Mouse (Mus musculus): ENCODE measurements at regions not wholly inside any gene's neighbourhood (a gene's known extent, or its start where the extent isn't known, plus 50 kb on each side); places are given as distances from the start of the nearest gene placed in this dataset.

DNA sequence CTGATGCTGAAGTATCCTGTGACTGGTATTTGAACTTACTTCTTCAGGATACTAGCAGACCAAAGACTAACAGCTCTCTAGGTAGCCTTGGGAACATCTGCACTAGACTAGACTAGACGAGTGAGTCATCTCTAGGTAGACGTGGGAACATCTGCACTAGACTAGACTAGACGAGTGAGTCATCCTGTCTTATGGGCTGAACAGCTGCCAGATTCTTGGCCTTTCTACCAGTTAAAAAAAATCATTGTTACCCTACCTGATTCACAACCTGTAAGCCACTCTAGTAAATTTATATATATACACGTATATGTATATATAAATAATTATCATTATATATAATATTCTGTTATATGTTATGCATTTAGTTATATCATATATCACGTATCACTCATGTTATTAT lies 307.8 kb downstream of the Kctd12 start:
- Histone ChIP-seq H3ac (ENCODE audit: control insufficient read depth, insufficient read length) (no peak overlapping the region), H3K79me2 (ENCODE audit: control insufficient read depth, insufficient read depth) (no peaks in the 10 kb centered on the region), H3K36me3 (ENCODE audit: control insufficient read depth, insufficient read depth) (no peaks in the 10 kb centered on the region), H3K4me2 (ENCODE audit: low read depth) (no peak overlapping the region), H3K4me3 (no peak overlapping the region), H3K27me3 (ENCODE audit: control insufficient read depth, insufficient read depth, insufficient read length) (no peaks in the 10 kb centered on the region)
- no peak for TF ChIP-seq MYOG (IDR thresholded peaks at IDR 0.05; ENCODE audit: control insufficient read depth in 1 of 3, insufficient read depth in 1 of 3, insufficient read length in 2 of 3, low read depth in 2 of 3)
- TF ChIP-seq TCF3 (IDR thresholded peaks at IDR 0.05; ENCODE audit: insufficient read length, low read depth) = no peak
- TF ChIP-seq POLR2A (IDR thresholded peaks at IDR 0.05; ENCODE audit: insufficient read length, low read depth) = no peak
- no peak for TF ChIP-seq CEBPB (IDR thresholded peaks at IDR 0.05; ENCODE audit: insufficient read depth, poor library complexity, severe bottlenecking)
- no peak for TF ChIP-seq REST (IDR thresholded peaks at IDR 0.05; ENCODE audit: insufficient read depth, insufficient read length)
- no peak for TF ChIP-seq MYOD1 (IDR thresholded peaks at IDR 0.05; ENCODE audit: control insufficient read depth in 1 of 3, insufficient read length in 2 of 3, low read depth in 2 of 3)
- TF ChIP-seq MAX (IDR thresholded peaks at IDR 0.05; ENCODE audit: low read depth) = no peak
- TF ChIP-seq TCF12 (IDR thresholded peaks at IDR 0.05; ENCODE audit: insufficient read depth, poor library complexity, severe bottlenecking) = no peak
- no peak for TF ChIP-seq E2F4 (IDR thresholded peaks at IDR 0.05; ENCODE audit: insufficient read depth)
- no peak for TF ChIP-seq POLR2AphosphoS2 (IDR thresholded peaks at IDR 0.05; ENCODE audit: insufficient read length, low read depth)
- TF ChIP-seq SRF (IDR thresholded peaks at IDR 0.05; ENCODE audit: control insufficient read depth, insufficient read length, low read depth) = no peak
- TF ChIP-seq USF1 (IDR thresholded peaks at IDR 0.05; ENCODE audit: low read depth) = no peak

DNA sequence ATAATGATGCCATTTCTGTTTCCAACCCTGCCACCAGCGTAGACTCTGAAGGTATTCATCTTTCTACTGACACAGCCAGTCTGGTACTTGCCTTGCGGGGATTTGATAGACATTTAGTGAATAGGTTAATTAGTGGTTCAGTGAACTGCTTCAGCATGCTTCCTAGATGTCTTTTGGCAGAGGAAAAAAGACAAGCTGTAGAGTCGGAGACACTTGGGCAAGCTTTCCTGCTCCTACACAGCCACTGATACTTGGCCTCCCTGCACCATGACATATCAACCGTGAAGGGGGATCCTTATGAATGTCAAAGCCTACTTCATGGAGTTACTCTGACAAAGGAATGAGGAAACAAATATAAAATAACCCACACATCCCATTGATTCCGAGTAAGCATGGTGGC lies 308.7 kb downstream of the Kctd12 start:
- no peaks in the 10 kb centered on the region for H3K27me3 ChIP-seq (ENCODE audit: control insufficient read depth, insufficient read depth, insufficient read length)
- no peaks in the 10 kb centered on the region for H3K36me3 ChIP-seq (ENCODE audit: control insufficient read depth, insufficient read depth)
- no peak overlapping the region for H3K4me2 ChIP-seq (ENCODE audit: low read depth)
- no peaks in the 10 kb centered on the region for H3K79me2 ChIP-seq (ENCODE audit: control insufficient read depth, insufficient read depth)
- H3K4me3 ChIP-seq = no peak overlapping the region
- H3ac ChIP-seq (ENCODE audit: control insufficient read depth, insufficient read length) = no peak overlapping the region
- TF ChIP-seq POLR2AphosphoS2 (IDR thresholded peaks at IDR 0.05; ENCODE audit: insufficient read length, low read depth) = no peak
- no peak for TF ChIP-seq MAX (IDR thresholded peaks at IDR 0.05; ENCODE audit: low read depth)
- TF ChIP-seq CEBPB (IDR thresholded peaks at IDR 0.05; ENCODE audit: insufficient read depth, poor library complexity, severe bottlenecking) = no peak
- TF ChIP-seq TCF3 (IDR thresholded peaks at IDR 0.05; ENCODE audit: insufficient read length, low read depth) = no peak

DNA sequence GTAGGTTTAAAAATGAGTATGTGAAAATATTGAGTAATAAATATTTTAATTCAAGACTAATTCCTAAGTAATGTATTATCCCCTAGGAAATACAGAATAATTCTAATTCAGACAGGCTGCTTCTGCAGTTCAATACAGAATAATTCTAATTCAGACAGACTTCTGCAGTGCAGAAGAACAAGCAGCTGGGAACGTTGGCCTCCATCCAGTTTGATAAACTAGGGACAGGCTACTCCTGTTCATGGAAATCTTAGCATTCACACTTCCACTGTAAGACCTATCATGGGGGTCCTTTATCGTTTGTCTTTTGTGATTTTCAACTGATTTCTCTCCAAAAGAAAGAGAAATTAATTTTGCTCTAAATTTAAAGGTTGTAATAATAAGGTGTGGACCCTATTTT lies 319.2 kb downstream of the Kctd12 start:
- H3K79me2 ChIP-seq (ENCODE audit: control insufficient read depth, insufficient read depth) = no peaks in the 10 kb centered on the region
- no peak overlapping the region for H3K4me3 ChIP-seq
- H3K36me3 ChIP-seq (ENCODE audit: control insufficient read depth, insufficient read depth) = no peaks in the 10 kb centered on the region
- H3K4me2 ChIP-seq (ENCODE audit: low read depth) = no peak overlapping the region
- H3ac ChIP-seq (ENCODE audit: control insufficient read depth, insufficient read length) = no peak overlapping the region
- H3K27me3 ChIP-seq (ENCODE audit: control insufficient read depth, insufficient read depth, insufficient read length) = no peaks in the 10 kb centered on the region
- TF ChIP-seq MYOG (IDR thresholded peaks at IDR 0.05; ENCODE audit: control insufficient read depth in 1 of 3, insufficient read depth in 1 of 3, insufficient read length in 2 of 3, low read depth in 2 of 3) (no peak), POLR2A (IDR thresholded peaks at IDR 0.05; ENCODE audit: insufficient read length, low read depth) (no peak), USF1 (IDR thresholded peaks at IDR 0.05; ENCODE audit: low read depth) (no peak), POLR2AphosphoS2 (IDR thresholded peaks at IDR 0.05; ENCODE audit: insufficient read length, low read depth) (no peak), SRF (IDR thresholded peaks at IDR 0.05; ENCODE audit: control insufficient read depth, insufficient read length, low read depth) (no peak), TCF3 (IDR thresholded peaks at IDR 0.05; ENCODE audit: insufficient read length, low read depth) (no peak), MAX (IDR thresholded peaks at IDR 0.05; ENCODE audit: low read depth) (no peak), REST (IDR thresholded peaks at IDR 0.05; ENCODE audit: insufficient read depth, insufficient read length) (no peak), TCF12 (IDR thresholded peaks at IDR 0.05; ENCODE audit: insufficient read depth, poor library complexity, severe bottlenecking) (no peak), E2F4 (IDR thresholded peaks at IDR 0.05; ENCODE audit: insufficient read depth) (no peak), MYOD1 (IDR thresholded peaks at IDR 0.05; ENCODE audit: control insufficient read depth in 1 of 3, insufficient read length in 2 of 3, low read depth in 2 of 3) (no peak), CEBPB (IDR thresholded peaks at IDR 0.05; ENCODE audit: insufficient read depth, poor library complexity, severe bottlenecking) (no peak)

DNA sequence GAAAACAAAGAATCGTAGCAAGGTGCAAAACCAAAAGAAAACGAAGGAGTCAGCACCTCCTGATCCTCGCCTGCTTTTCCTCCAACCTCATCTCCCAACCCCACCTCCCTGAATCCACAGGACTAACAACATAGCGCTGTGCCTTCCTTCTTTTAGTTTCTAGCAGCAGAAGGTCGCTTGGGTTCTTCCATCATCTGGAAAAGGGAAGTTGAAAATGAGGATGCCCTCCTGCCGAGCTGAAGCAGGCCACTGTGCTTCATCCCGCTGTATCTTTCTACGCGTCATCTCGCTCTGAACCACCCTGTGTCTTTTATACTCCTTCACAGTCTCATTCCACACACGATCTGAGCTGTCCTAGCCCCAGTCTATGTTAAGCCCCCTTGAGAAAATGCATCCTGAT lies 322.1 kb downstream of the Kctd12 start:
- no peaks in the 10 kb centered on the region for H3K79me2 ChIP-seq (ENCODE audit: control insufficient read depth, insufficient read depth)
- no peak for TF ChIP-seq TCF12 (IDR thresholded peaks at IDR 0.05; ENCODE audit: insufficient read depth, poor library complexity, severe bottlenecking)
- TF ChIP-seq SRF (IDR thresholded peaks at IDR 0.05; ENCODE audit: control insufficient read depth, insufficient read length, low read depth) = no peak
- no peak for TF ChIP-seq E2F4 (IDR thresholded peaks at IDR 0.05; ENCODE audit: insufficient read depth)
- no peak for TF ChIP-seq MYOD1 (IDR thresholded peaks at IDR 0.05; ENCODE audit: control insufficient read depth in 1 of 3, insufficient read length in 2 of 3, low read depth in 2 of 3)
- TF ChIP-seq MAX (IDR thresholded peaks at IDR 0.05; ENCODE audit: low read depth) = no peak
- no peak for TF ChIP-seq REST (IDR thresholded peaks at IDR 0.05; ENCODE audit: insufficient read depth, insufficient read length)
- no peak for TF ChIP-seq CEBPB (IDR thresholded peaks at IDR 0.05; ENCODE audit: insufficient read depth, poor library complexity, severe bottlenecking)
- TF ChIP-seq POLR2A (IDR thresholded peaks at IDR 0.05; ENCODE audit: insufficient read length, low read depth) = no peak
- TF ChIP-seq MYOG (IDR thresholded peaks at IDR 0.05; ENCODE audit: control insufficient read depth in 1 of 3, insufficient read depth in 1 of 3, insufficient read length in 2 of 3, low read depth in 2 of 3) = no peak
- TF ChIP-seq USF1 (IDR thresholded peaks at IDR 0.05; ENCODE audit: low read depth) = no peak
- no peak overlapping the region for H3K4me3 ChIP-seq
- no peaks in the 10 kb centered on the region for H3K36me3 ChIP-seq (ENCODE audit: control insufficient read depth, insufficient read depth)
- no peak overlapping the region for H3ac ChIP-seq (ENCODE audit: control insufficient read depth, insufficient read length)
- H3K27me3 ChIP-seq (ENCODE audit: control insufficient read depth, insufficient read depth, insufficient read length) = no peaks in the 10 kb centered on the region
- no peak overlapping the region for H3K4me2 ChIP-seq (ENCODE audit: low read depth)

DNA sequence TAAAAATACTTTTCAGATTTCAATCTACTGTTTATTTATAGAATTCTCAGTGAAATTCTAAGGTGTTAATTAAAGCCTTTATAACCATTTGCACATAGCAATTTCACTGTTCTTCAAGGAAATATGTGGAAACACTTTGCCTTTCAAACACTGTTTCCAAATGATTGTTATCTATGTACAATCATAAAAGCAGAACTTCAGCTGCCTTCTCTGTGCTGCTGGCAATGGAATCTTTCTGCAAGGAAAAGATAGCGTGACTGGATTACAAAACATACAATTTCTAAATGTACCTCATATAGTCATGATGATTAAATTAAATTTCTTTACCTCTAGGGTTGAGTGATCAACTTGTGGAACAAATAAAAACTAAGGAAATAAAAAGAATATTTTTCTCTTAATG lies 326.2 kb downstream of the Kctd12 start:
- Histone ChIP-seq H3K36me3 (ENCODE audit: control insufficient read depth, insufficient read depth) (no peaks in the 10 kb centered on the region), H3K27me3 (ENCODE audit: control insufficient read depth, insufficient read depth, insufficient read length) (no peaks in the 10 kb centered on the region), H3K4me2 (ENCODE audit: low read depth) (no peak overlapping the region), H3K79me2 (ENCODE audit: control insufficient read depth, insufficient read depth) (no peaks in the 10 kb centered on the region), H3ac (ENCODE audit: control insufficient read depth, insufficient read length) (no peak overlapping the region), H3K4me3 (no peak overlapping the region)
- TF ChIP-seq CEBPB (IDR thresholded peaks at IDR 0.05; ENCODE audit: insufficient read depth, poor library complexity, severe bottlenecking) (no peak), REST (IDR thresholded peaks at IDR 0.05; ENCODE audit: insufficient read depth, insufficient read length) (no peak), MYOG (IDR thresholded peaks at IDR 0.05; ENCODE audit: control insufficient read depth in 1 of 3, insufficient read depth in 1 of 3, insufficient read length in 2 of 3, low read depth in 2 of 3) (no peak), SRF (IDR thresholded peaks at IDR 0.05; ENCODE audit: control insufficient read depth, insufficient read length, low read depth) (no peak), MAX (IDR thresholded peaks at IDR 0.05; ENCODE audit: low read depth) (no peak), USF1 (IDR thresholded peaks at IDR 0.05; ENCODE audit: low read depth) (no peak), E2F4 (IDR thresholded peaks at IDR 0.05; ENCODE audit: insufficient read depth) (no peak), TCF3 (IDR thresholded peaks at IDR 0.05; ENCODE audit: insufficient read length, low read depth) (no peak), MYOD1 (IDR thresholded peaks at IDR 0.05; ENCODE audit: control insufficient read depth in 1 of 3, insufficient read length in 2 of 3, low read depth in 2 of 3) (no peak), TCF12 (IDR thresholded peaks at IDR 0.05; ENCODE audit: insufficient read depth, poor library complexity, severe bottlenecking) (no peak), POLR2AphosphoS2 (IDR thresholded peaks at IDR 0.05; ENCODE audit: insufficient read length, low read depth) (no peak), POLR2A (IDR thresholded peaks at IDR 0.05; ENCODE audit: insufficient read length, low read depth) (no peak)

All from myocyte (in vitro differentiated cells).